Mouse (Mus musculus): ENCODE measurements around the gene Prkd2. TPM values are rescaled to one million over a fixed set of nuclear protein-coding genes. Genes with fewer than 3 reads are reported as not detected.
A peak's percentile ranks its signal among the peaks of the same experiment; 100 is the strongest.

The Prkd2 gene
- polyA plus RNA-seq, 1 experiment from 2014 or later: 12.0 TPM

- H3K27me3 ChIP-seq: peaks cover 34% of the 10 kb centered on the region
- H3K4me3 ChIP-seq: peak within 1 kb of the TSS; percentile 94
- H3K36me3 ChIP-seq: peaks cover 17% of the 10 kb centered on the region; the same call in 1 of the 2 replicates
- peaks cover 71% of the 10 kb centered on the region for H3K4me1 ChIP-seq
- 0% methylated on average over 1 of the region's 1 CpGs for WGBS
- peak within 1 kb of the TSS; percentile 99 for H3K9ac ChIP-seq (replicated peaks)
- no peaks in the 10 kb centered on the region for H3K9me3 ChIP-seq
- peak within 1 kb of the TSS; percentile 99 for H3K27ac ChIP-seq (replicated peaks)
- peak; percentile 77 for ATAC-seq (ENCODE audit: low FRiP score, low read depth)
- peak within 1 kb of the TSS; percentile 85 for H3K4me2 ChIP-seq (replicated peaks)
Measured at GRCm38 (mm10) chr7:16815351-16815941, 27.3 kb upstream of the Prkd2 start, which contains the start of gene Strn4. TSS of gene Strn4 (plus strand) at chr7:16815889.

- ATAC-seq (ENCODE audit: low FRiP score, low read depth): peak; percentile 74
- Histone ChIP-seq H3K4me1 (peaks cover 70% of the 10 kb centered on the region), H3K4me3 (peak overlapping the region; percentile 94), H3K9me3 (no peaks in the 10 kb centered on the region), H3K4me2 (replicated peaks) (peak overlapping the region; percentile 85), H3K9ac (replicated peaks) (peak overlapping the region; percentile 99), H3K27me3 (peaks cover 28% of the 10 kb centered on the region), H3K36me3 (peaks cover 13% of the 10 kb centered on the region; the same call in 1 of the 2 replicates), H3K27ac (replicated peaks) (peak overlapping the region; percentile 99)
- under 1% methylated on average over 51 of the region's 55 CpGs for WGBS
Measured at GRCm38 (mm10) chr7:16816078-16816474, 26.6 kb upstream of the Prkd2 start.

DNA sequence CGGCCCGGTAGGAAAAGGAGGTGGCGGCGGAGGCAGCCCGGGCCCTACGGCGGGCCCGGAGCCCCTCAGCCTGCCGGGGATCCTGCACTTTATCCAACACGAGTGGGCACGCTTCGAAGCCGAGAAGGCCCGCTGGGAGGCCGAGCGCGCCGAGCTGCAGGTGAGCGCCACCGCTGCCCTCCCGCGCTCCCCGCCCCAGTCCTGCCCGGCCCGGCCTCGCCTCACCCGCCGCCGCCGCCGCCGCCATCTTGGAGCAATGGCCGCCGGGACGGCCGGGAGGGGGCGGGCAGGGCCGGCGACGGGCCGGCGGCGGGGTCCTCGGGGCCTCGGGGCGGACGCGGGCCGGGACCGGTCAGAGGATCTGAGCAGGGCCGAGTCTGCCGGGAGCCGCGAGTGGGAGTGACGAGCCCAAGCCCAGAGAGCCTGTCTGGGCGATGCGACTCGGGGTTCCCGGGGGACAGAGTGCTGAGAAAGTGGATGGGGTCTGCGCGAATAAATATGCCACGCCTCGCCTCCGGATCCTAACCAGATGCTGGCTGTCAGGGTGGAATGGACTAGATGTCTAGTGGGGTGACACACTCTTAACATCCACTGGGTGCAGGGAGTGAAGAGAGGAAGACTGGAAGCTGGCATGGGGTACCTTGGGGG lies 26.1 kb upstream of the Prkd2 start, which contains the start of gene Fkrp:
TSS of gene Fkrp (minus strand) at position 258 of the 648 bp plus-strand sequence.
- H3K4me2 ChIP-seq (replicated peaks): peak within 1 kb of the TSS; percentile 85
- H3K27me3 ChIP-seq: peaks cover 22% of the 10 kb centered on the region
- peak within 1 kb of the TSS; percentile 99 for H3K27ac ChIP-seq (replicated peaks)
- peak within 1 kb of the TSS; percentile 99 for H3K9ac ChIP-seq (replicated peaks)
- ATAC-seq (ENCODE audit: low FRiP score, low read depth): peak; percentile 65
- no peaks in the 10 kb centered on the region for H3K9me3 ChIP-seq
- 0 out of 2 replicates have a peak, but pooled peaks cover 13% of the 10 kb centered on the region for H3K36me3 ChIP-seq
- peak within 1 kb of the TSS; percentile 94 for H3K4me3 ChIP-seq
- WGBS: under 1% methylated on average over 42 of the region's 64 CpGs
- H3K4me1 ChIP-seq: peaks cover 69% of the 10 kb centered on the region

DNA sequence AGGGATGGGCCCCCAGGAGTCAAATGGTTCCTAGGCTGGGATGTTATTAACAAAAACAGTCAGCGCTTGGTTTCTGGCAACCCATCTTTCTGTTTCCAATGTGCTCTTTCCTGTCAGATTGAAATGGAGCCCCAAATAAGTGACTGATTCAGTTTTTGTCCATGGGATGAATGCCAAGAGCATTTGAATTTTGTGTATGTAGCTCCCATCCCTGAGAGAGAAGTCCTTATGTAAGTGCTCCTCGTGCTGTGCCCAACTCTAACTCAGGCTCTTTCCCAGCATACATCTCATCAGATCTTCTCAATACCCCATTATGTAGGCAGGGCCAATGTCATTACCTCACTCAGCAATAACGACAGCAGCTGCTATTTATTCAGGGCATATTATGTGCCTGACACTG lies 25.0 kb upstream of the Prkd2 start:
- H3K4me1 ChIP-seq: peaks cover 72% of the 10 kb centered on the region
- no peak for ATAC-seq (ENCODE audit: low FRiP score, low read depth)

GRCm38 (mm10) chr7:16819794-16820193 lies 22.9 kb upstream of the Prkd2 start:
- Histone ChIP-seq H3K4me3 (no peak overlapping the region), H3K4me2 (replicated peaks) (no peak overlapping the region), H3K9ac (replicated peaks) (no peak overlapping the region), H3K9me3 (no peaks in the 10 kb centered on the region), H3K27me3 (no peaks in the 10 kb centered on the region), H3K36me3 (peaks cover 21% of the 10 kb centered on the region), H3K27ac (replicated peaks) (no peak overlapping the region), H3K4me1 (peaks cover 61% of the 10 kb centered on the region)
- 82% methylated on average over 5 of the region's 5 CpGs for WGBS
- no peak for ATAC-seq (ENCODE audit: low FRiP score, low read depth)

More for the DNA sequence above, 25.0 kb upstream of the Prkd2 start:
- no peaks in the 10 kb centered on the region for H3K9me3 ChIP-seq
- no peak overlapping the region for H3K27ac ChIP-seq (replicated peaks)
- peaks cover 18% of the 10 kb centered on the region; the same call in 1 of the 2 replicates for H3K36me3 ChIP-seq
- H3K4me2 ChIP-seq (replicated peaks): peak overlapping the region; percentile 85
- peak overlapping the region; percentile 99 for H3K9ac ChIP-seq (replicated peaks)
- peak overlapping the region; percentile 94 for H3K4me3 ChIP-seq
- H3K27me3 ChIP-seq: peaks cover 11% of the 10 kb centered on the region
- 42% methylated on average over 3 of the region's 3 CpGs for WGBS

GRCm38 (mm10) chr7:16820271-16820763 lies 22.4 kb upstream of the Prkd2 start:
- Histone ChIP-seq H3K4me3 (no peak overlapping the region), H3K9me3 (no peaks in the 10 kb centered on the region), H3K4me1 (peaks cover 56% of the 10 kb centered on the region), H3K9ac (replicated peaks) (no peak overlapping the region), H3K4me2 (replicated peaks) (no peak overlapping the region), H3K27me3 (no peaks in the 10 kb centered on the region), H3K36me3 (peaks cover 26% of the 10 kb centered on the region), H3K27ac (replicated peaks) (no peak overlapping the region)
- no peak for ATAC-seq (ENCODE audit: low FRiP score, low read depth)
- 72% methylated on average over 5 of the region's 5 CpGs for WGBS

- H3K27ac ChIP-seq (replicated peaks): peak overlapping the region; percentile 17; the same call in 1 of the 2 replicates
- peaks cover 34% of the 10 kb centered on the region for H3K36me3 ChIP-seq
- no peak overlapping the region for H3K9ac ChIP-seq (replicated peaks)
- H3K27me3 ChIP-seq: no peaks in the 10 kb centered on the region
- H3K4me3 ChIP-seq: no peak overlapping the region
- peaks cover 52% of the 10 kb centered on the region for H3K4me1 ChIP-seq
- no peak overlapping the region for H3K4me2 ChIP-seq (replicated peaks)
- H3K9me3 ChIP-seq: no peaks in the 10 kb centered on the region
- ATAC-seq (ENCODE audit: low FRiP score, low read depth): no peak
- 21% methylated on average over 3 of the region's 3 CpGs for WGBS
Measured at GRCm38 (mm10) chr7:16821091-16821490, 21.6 kb upstream of the Prkd2 start.

GRCm38 (mm10) chr7:16821669-16822101 lies 21.0 kb upstream of the Prkd2 start:
- Histone ChIP-seq H3K9ac (replicated peaks) (no peak overlapping the region), H3K36me3 (peaks cover 40% of the 10 kb centered on the region), H3K27me3 (no peaks in the 10 kb centered on the region), H3K4me2 (replicated peaks) (no peak overlapping the region), H3K4me3 (no peak overlapping the region), H3K27ac (replicated peaks) (no peak overlapping the region), H3K9me3 (no peaks in the 10 kb centered on the region), H3K4me1 (peaks cover 52% of the 10 kb centered on the region)
- no peak for ATAC-seq (ENCODE audit: low FRiP score, low read depth)
- 87% methylated on average over 4 of the region's 4 CpGs for WGBS

DNA sequence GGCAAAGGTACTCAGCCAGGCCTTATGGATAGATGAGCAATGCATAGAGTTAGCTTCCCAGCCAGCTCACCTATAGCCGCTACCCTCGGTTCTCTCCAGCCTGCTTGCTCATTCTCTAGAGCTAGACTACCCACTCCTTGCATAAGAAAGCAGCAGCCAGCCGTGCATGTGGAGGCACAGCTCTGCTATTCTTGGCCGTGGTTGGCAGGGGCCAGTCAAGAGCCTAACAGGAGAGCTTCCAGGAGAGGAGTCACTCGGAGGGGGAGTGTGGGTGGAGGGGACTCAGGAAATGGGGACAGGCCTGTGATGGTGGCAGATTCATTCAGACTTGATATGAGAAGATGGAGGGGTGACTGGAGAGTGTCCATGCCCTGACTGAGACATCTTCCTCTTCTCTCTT lies 19.0 kb upstream of the Prkd2 start:
- H3K36me3 ChIP-seq: peaks cover 60% of the 10 kb centered on the region
- H3K4me3 ChIP-seq: no peak overlapping the region
- H3K9me3 ChIP-seq: no peaks in the 10 kb centered on the region
- ATAC-seq (ENCODE audit: low FRiP score, low read depth): no peak
- WGBS: 79% methylated on average over 5 of the region's 5 CpGs
- H3K9ac ChIP-seq (replicated peaks): no peak overlapping the region
- H3K4me1 ChIP-seq: peaks cover 35% of the 10 kb centered on the region
- H3K27ac ChIP-seq (replicated peaks): no peak overlapping the region
- no peaks in the 10 kb centered on the region for H3K27me3 ChIP-seq
- H3K4me2 ChIP-seq (replicated peaks): no peak overlapping the region

GRCm38 (mm10) chr7:16825785-16826184 lies 16.9 kb upstream of the Prkd2 start:
- Histone ChIP-seq H3K9ac (replicated peaks) (no peak overlapping the region), H3K27me3 (no peaks in the 10 kb centered on the region)

DNA sequence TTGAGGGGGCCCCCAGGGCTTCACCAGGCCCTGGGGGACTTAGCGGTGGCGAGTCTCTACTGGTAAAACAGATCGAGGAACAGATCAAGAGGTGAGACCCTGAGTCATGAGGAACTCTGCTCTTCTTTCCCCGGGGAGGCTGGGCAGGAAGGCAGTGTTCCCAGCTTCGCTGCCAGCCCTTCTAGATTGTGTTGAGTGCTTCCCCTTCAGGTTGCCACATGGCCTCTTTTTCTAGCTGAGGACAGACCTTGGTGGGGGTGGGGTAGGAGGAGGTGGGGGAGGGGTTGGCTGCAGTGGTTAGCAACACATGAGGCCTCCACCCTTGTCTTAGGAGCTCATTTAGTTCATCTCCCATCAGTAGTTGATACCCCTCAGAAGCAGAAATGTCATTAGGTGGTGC lies 16.1 kb upstream of the Prkd2 start:
- no peak for ATAC-seq (ENCODE audit: low FRiP score, low read depth)

More at GRCm38 (mm10) chr7:16825785-16826184, 16.9 kb upstream of the Prkd2 start:
- no peak for ATAC-seq (ENCODE audit: low FRiP score, low read depth)
- no peak overlapping the region for H3K4me2 ChIP-seq (replicated peaks)
- no peak overlapping the region for H3K27ac ChIP-seq (replicated peaks)
- no peak overlapping the region for H3K4me3 ChIP-seq
- H3K9me3 ChIP-seq: no peaks in the 10 kb centered on the region
- 87% methylated on average over 10 of the region's 10 CpGs for WGBS
- H3K36me3 ChIP-seq: peaks cover 81% of the 10 kb centered on the region
- peaks cover 16% of the 10 kb centered on the region for H3K4me1 ChIP-seq

GRCm38 (mm10) chr7:16827274-16827673 lies 15.4 kb upstream of the Prkd2 start:
- Histone ChIP-seq H3K9ac (replicated peaks) (no peak overlapping the region), H3K4me1 (0 out of 2 replicates have a peak, but pooled peaks cover 4% of the 10 kb centered on the region), H3K27ac (replicated peaks) (no peak overlapping the region), H3K9me3 (no peaks in the 10 kb centered on the region), H3K27me3 (no peaks in the 10 kb centered on the region), H3K4me3 (no peak overlapping the region), H3K4me2 (replicated peaks) (no peak overlapping the region), H3K36me3 (peaks cover 94% of the 10 kb centered on the region)
- no peak for ATAC-seq (ENCODE audit: low FRiP score, low read depth)
- WGBS: 85% methylated on average over 4 of the region's 4 CpGs

More for the DNA sequence above, 16.1 kb upstream of the Prkd2 start:
- Histone ChIP-seq H3K27ac (replicated peaks) (no peak overlapping the region), H3K9ac (replicated peaks) (no peak overlapping the region), H3K4me2 (replicated peaks) (no peak overlapping the region), H3K4me3 (no peak overlapping the region), H3K27me3 (no peaks in the 10 kb centered on the region), H3K9me3 (no peaks in the 10 kb centered on the region), H3K36me3 (peaks cover 89% of the 10 kb centered on the region), H3K4me1 (peaks cover 9% of the 10 kb centered on the region; the same call in 1 of the 2 replicates)
- 86% methylated on average over 5 of the region's 5 CpGs for WGBS

Measured in midbrain, embryonic 12.5 days (tissue).